Mouse (Mus musculus): ENCODE measurements around the gene 4931409K22Rik.

- TF ChIP-seq POLR2A (IDR thresholded peaks at IDR 0.05; ENCODE audit: insufficient read depth, low read length) (no peak), CTCF (IDR thresholded peaks at IDR 0.05; ENCODE audit: low read depth, low read length) (no peak), EP300 (IDR thresholded peaks at IDR 0.05; ENCODE audit: insufficient read depth, low read depth, low read length) (no peak)
Measured at GRCm38 (mm10) chr5:24593928-24594327, 37.3 kb upstream of the 4931409K22Rik start.
